Mouse (Mus musculus) MEL (cell line): ENCODE results near the gene Cbl. TPM values are rescaled to one million over a fixed set of nuclear protein-coding genes. Genes with fewer than 3 reads are reported as not detected.

Experiments used
- DNase-seq: peaks from one replicate; pipeline ENCODE4 v3.0.0; 2011; ENCODE audit warnings: low read depth, low spot score
- H3K27ac ChIP-seq: 2 replicates; pipeline ENCODE4 v1.5.1; 2012; ENCODE audit warnings: low read depth, mild to moderate bottlenecking, control low read depth, low read length, moderate library complexity; ENCODE audit not compliant: control insufficient read depth
- H3K27me3 ChIP-seq, 2 experiments: fragments of 150-350 bp in 1 of 2; sonication (generic) in 1 of 2; 2 replicates each; pipeline ENCODE4 v1.6.1; 2012; ENCODE audit warnings: low read length in 2 of 2, mild to moderate bottlenecking in 2 of 2, improper control_type of control experiment in 1 of 2, moderate library complexity in 1 of 2; ENCODE audit not compliant: insufficient read depth in 2 of 2, control insufficient read depth in 1 of 2
- H3K36me3 ChIP-seq, 2 experiments: 2 replicates each; pipeline ENCODE4 v1.6.1; 2012 to 2014; ENCODE audit warnings: low read length in 2 of 2, improper control_type of control experiment in 1 of 2, inconsistent platforms in 1 of 2, mild to moderate bottlenecking in 1 of 2; ENCODE audit not compliant: insufficient read depth in 2 of 2, control insufficient read depth in 1 of 2
- H3K4me1 ChIP-seq, 2 experiments: fragments of 150-350 bp in 1 of 2; sonication (generic) in 1 of 2; 2 replicates each; pipeline ENCODE4 v1.6.1; 2012; ENCODE audit warnings: low read length in 2 of 2, improper control_type of control experiment in 1 of 2, mild to moderate bottlenecking in 1 of 2; ENCODE audit not compliant: insufficient read depth in 2 of 2, control insufficient read depth in 1 of 2
- H3K4me3 ChIP-seq, 2 experiments: fragments of 150-350 bp in 1 of 2; sonication (generic) in 1 of 2; 2 replicates each; pipeline ENCODE4 v1.5.1; 2012; ENCODE audit warnings: low read depth in 2 of 2, low read length in 2 of 2, mild to moderate bottlenecking in 2 of 2, moderate library complexity in 2 of 2, control low read depth in 1 of 2, improper control_type of control experiment in 1 of 2; ENCODE audit not compliant: control insufficient read depth in 1 of 2, insufficient read depth in 1 of 2
- H3K79me2 ChIP-seq: 2 replicates; pipeline ENCODE4 v1.6.1; 2012; ENCODE audit warnings: mild to moderate bottlenecking, low read length, moderate library complexity; ENCODE audit not compliant: control insufficient read depth, poor library complexity, insufficient read depth
- H3K9ac ChIP-seq: 2 replicates; pipeline ENCODE4 v1.6.1; 2012; ENCODE audit warnings: low read depth, mild to moderate bottlenecking, control low read depth, low read length, moderate library complexity; ENCODE audit not compliant: control insufficient read depth, poor library complexity, severe bottlenecking
- H3K9me3 ChIP-seq: fragments of 150-350 bp; sonication (generic); replicated peaks from 2 replicates; pipeline ENCODE4 v1.6.1; 2012; ENCODE audit warnings: mild to moderate bottlenecking, low read length, improper control_type of control experiment, moderate library complexity; ENCODE audit not compliant: insufficient read depth
- BHLHE40 ChIP-seq: IDR thresholded peaks from 2 replicates; pipeline ENCODE4 v1.6.1; 2012; ENCODE audit warnings: low read depth, mild to moderate bottlenecking, inconsistent platforms, low read length, improper control_type of control experiment, borderline replicate concordance
- CHD1 ChIP-seq: IDR thresholded peaks from 2 replicates; pipeline ENCODE4 v1.6.1; 2012; ENCODE audit warnings: low read depth, mild to moderate bottlenecking, inconsistent platforms, low read length, improper control_type of control experiment
- CTCF ChIP-seq, 3 experiments: IDR thresholded peaks in 2 of 3; conservative IDR thresholded peaks in 1 of 3; 2 replicates each; pipeline ENCODE4 v1.5.1; 2011 to 2012; ENCODE audit warnings: low read length in 3 of 3, low read depth in 2 of 3, mild to moderate bottlenecking in 2 of 3, improper control_type of control experiment in 1 of 3, inconsistent platforms in 1 of 3, mixed read lengths in 1 of 3, moderate library complexity in 1 of 3; ENCODE audit not compliant: control insufficient read depth in 1 of 3, insufficient read depth in 1 of 3, poor library complexity in 1 of 3, severe bottlenecking in 1 of 3
- E2F4 ChIP-seq: IDR thresholded peaks from 2 replicates; pipeline ENCODE4 v1.6.1; 2011; ENCODE audit warnings: low read depth, low read length, improper control_type of control experiment, borderline replicate concordance
- GABPA ChIP-seq: IDR thresholded peaks from 2 replicates; pipeline ENCODE4 v1.6.1; 2012; ENCODE audit warnings: low read depth, mild to moderate bottlenecking, inconsistent platforms, low read length, improper control_type of control experiment, moderate library complexity
- GATA1 ChIP-seq: IDR thresholded peaks from 2 replicates; pipeline ENCODE4 v1.6.1; 2011; ENCODE audit warnings: low read depth, low read length, improper control_type of control experiment
- JUND ChIP-seq: IDR thresholded peaks from 2 replicates; pipeline ENCODE4 v1.6.1; 2011; ENCODE audit warnings: low read depth, mild to moderate bottlenecking, improper control_type of control experiment, low read length
- KAT2A ChIP-seq: conservative IDR thresholded peaks from 2 replicates; pipeline ENCODE4 v1.6.1; 2012; ENCODE audit warnings: low read depth, low read length, improper control_type of control experiment, inconsistent platforms
- MAX ChIP-seq: IDR thresholded peaks from 2 replicates; pipeline ENCODE4 v1.6.1; 2011; ENCODE audit warnings: low read length, improper control_type of control experiment
- MXI1 ChIP-seq: IDR thresholded peaks from 2 replicates; pipeline ENCODE4 v1.6.1; 2011; ENCODE audit warnings: mild to moderate bottlenecking, low read depth, low read length, improper control_type of control experiment
- NELFE ChIP-seq: IDR thresholded peaks from 2 replicates; pipeline ENCODE4 v1.6.1; 2011; ENCODE audit warnings: low read depth, low read length, improper control_type of control experiment
- NRF1 ChIP-seq: IDR thresholded peaks from 2 replicates; pipeline ENCODE4 v1.6.1; 2014; ENCODE audit warnings: low read depth, mild to moderate bottlenecking, inconsistent platforms, low read length, improper control_type of control experiment, moderate library complexity; ENCODE audit not compliant: poor library complexity, insufficient read depth, severe bottlenecking
- POLR2AphosphoS5 ChIP-seq: IDR thresholded peaks from 2 replicates; pipeline ENCODE4 v1.6.1; 2012; ENCODE audit warnings: low read depth, borderline replicate concordance, mild to moderate bottlenecking, inconsistent platforms, low read length, moderate library complexity, mixed read lengths
- RAD21 ChIP-seq: IDR thresholded peaks from 2 replicates; pipeline ENCODE4 v1.6.1; 2011; ENCODE audit warnings: mild to moderate bottlenecking, low read depth, low read length, improper control_type of control experiment
- RCOR1 ChIP-seq: IDR thresholded peaks from 2 replicates; pipeline ENCODE4 v1.6.1; 2012; ENCODE audit warnings: low read depth, mild to moderate bottlenecking, inconsistent platforms, low read length, improper control_type of control experiment
- SMC3 ChIP-seq: IDR thresholded peaks from 2 replicates; pipeline ENCODE4 v1.6.1; 2011; ENCODE audit warnings: low read depth, low read length, improper control_type of control experiment
- TAL1 ChIP-seq: IDR thresholded peaks from 2 replicates; pipeline ENCODE4 v1.6.1; 2012; ENCODE audit warnings: mild to moderate bottlenecking, inconsistent platforms, low read length, moderate library complexity, mixed read lengths
- TCF12 ChIP-seq: IDR thresholded peaks from 2 replicates; pipeline ENCODE4 v1.6.1; 2014; ENCODE audit warnings: low read depth, mild to moderate bottlenecking, inconsistent platforms, low read length, improper control_type of control experiment, moderate library complexity
- UBTF ChIP-seq: IDR thresholded peaks from 2 replicates; pipeline ENCODE4 v1.6.1; 2012; ENCODE audit warnings: low read depth, mild to moderate bottlenecking, inconsistent platforms, low read length, improper control_type of control experiment, moderate library complexity, borderline replicate concordance; ENCODE audit not compliant: insufficient read depth
- USF2 ChIP-seq, 2 experiments: IDR thresholded peaks; 2 replicates each; pipeline ENCODE4 v1.6.1; 2011 to 2012; ENCODE audit warnings: improper control_type of control experiment in 2 of 2, low read length in 2 of 2, borderline replicate concordance in 1 of 2, inconsistent platforms in 1 of 2, low read depth in 1 of 2, mild to moderate bottlenecking in 1 of 2; ENCODE audit not compliant: insufficient read depth in 1 of 2
- ZC3H11A ChIP-seq: IDR thresholded peaks from 2 replicates; pipeline ENCODE4 v1.6.1; 2012; ENCODE audit warnings: low read depth, mild to moderate bottlenecking, inconsistent platforms, low read length, improper control_type of control experiment
- ZNF384 ChIP-seq: IDR thresholded peaks from 2 replicates; pipeline ENCODE4 v1.6.1; 2012; ENCODE audit warnings: low read depth, mild to moderate bottlenecking, inconsistent platforms, low read length, improper control_type of control experiment
- polyA plus RNA-seq, 2 experiments: library from polyadenylated mRNA; stranded (reverse) in 1 of 2; unstranded in 1 of 2; fragments of >175 nt in 1 of 2; fragments of >200 nt in 1 of 2; gene quantifications; 2 replicates each; pipeline versions ENCODE4 v1.2.1 to v1.2.4; 2012; ENCODE audit warnings: low replicate concordance in 2 of 2, low read depth in 1 of 2; ENCODE audit not compliant: insufficient read length in 2 of 2, insufficient read depth in 1 of 2, missing spikeins in 1 of 2
- total RNA-seq: library from RNA; depleted of rRNA; stranded (reverse); fragments of 300-350 nt; gene quantifications from 2 replicates; pipeline ENCODE4 v1.2.3, GENCODE M21; 2012

The Cbl gene
- total and polyA plus RNA-seq, 3 experiments: 9.1 to 41.1 (median 36.8) TPM

- Histone ChIP-seq H3K9me3 (no peaks in the 10 kb centered on the region), H3K79me2 (peaks cover 4% of the 10 kb centered on the region; the same call in 1 of the 2 replicates), H3K36me3 (peaks cover 0 to 18% of the 10 kb centered on the region in 2 experiments; a peak in 2 of 4 replicates), H3K27ac (no peak overlapping the region), H3K9ac (no peak overlapping the region), H3K4me3 (no peak overlapping the region), H3K4me1 (peaks cover 2 to 5% of the 10 kb centered on the region in 2 experiments; a peak in 2 of 4 replicates), H3K27me3 (no peaks in the 10 kb centered on the region)
- peak; percentile 71 for DNase-seq
- TF ChIP-seq CTCF (IDR thresholded peaks at IDR 0.05 in 2 of 3, conservative IDR thresholded peaks at IDR 0.05 in 1 of 3; ENCODE audit: control insufficient read depth in 1 of 3, insufficient read depth in 1 of 3, low read depth in 2 of 3, low read length in 3 of 3, poor library complexity in 1 of 3, severe bottlenecking in 1 of 3) (peak; percentile 42 to 61 (median 53)), RAD21 (peak; percentile 51), POLR2AphosphoS5 (no peak), KAT2A (no peak), MAX (no peak), UBTF (no peak), TAL1 (no peak), SMC3 (peak; percentile 67), NELFE (no peak), CHD1 (no peak), ZC3H11A (no peak)
These were observed 51.6 kb downstream of the Cbl start for GRCm38 (mm10) chr9:44182260-44182659.

GRCm38 (mm10) chr9:44181537-44181936, 52.3 kb downstream of the Cbl start:
- TF ChIP-seq GATA1 (0 out of 2 replicates have a peak, but pooled peaks have one; percentile 27), MXI1 (no peak)
- Histone ChIP-seq H3K9me3 (no peaks in the 10 kb centered on the region), H3K36me3 (peaks cover 0 to 18% of the 10 kb centered on the region in 2 experiments; a peak in 2 of 4 replicates)

GRCm38 (mm10) chr9:44178811-44179210, 55.0 kb downstream of the Cbl start:
- peaks cover 2 to 5% of the 10 kb centered on the region in 2 experiments; a peak in 2 of 4 replicates for H3K4me1 ChIP-seq
- no peak overlapping the region for H3K4me3 ChIP-seq
- H3K9ac ChIP-seq: no peak overlapping the region
- H3K9me3 ChIP-seq: no peaks in the 10 kb centered on the region
- H3K79me2 ChIP-seq: peaks cover 4% of the 10 kb centered on the region; the same call in 1 of the 2 replicates
- no peaks in the 10 kb centered on the region for H3K27me3 ChIP-seq
- TF ChIP-seq KAT2A (no peak), CTCF (IDR thresholded peaks at IDR 0.05 in 2 of 3, conservative IDR thresholded peaks at IDR 0.05 in 1 of 3; ENCODE audit: control insufficient read depth in 1 of 3, insufficient read depth in 1 of 3, low read depth in 2 of 3, low read length in 3 of 3, poor library complexity in 1 of 3, severe bottlenecking in 1 of 3) (no peak), SMC3 (no peak), ZC3H11A (no peak), RCOR1 (no peak), ZNF384 (no peak), NRF1 (no peak), TCF12 (no peak), USF2 (IDR thresholded peaks at IDR 0.05; ENCODE audit: borderline replicate concordance in 1 of 2, insufficient read depth in 1 of 2, low read depth in 1 of 2, low read length in 2 of 2) (no peak), BHLHE40 (no peak), UBTF (no peak), JUND (no peak), GABPA (no peak), CHD1 (no peak), E2F4 (no peak)
- TF ChIP-seq, all 39 proteins: peak for 0
- H3K27ac ChIP-seq: no peak overlapping the region
- peaks cover 2 to 18% of the 10 kb centered on the region in 2 experiments; a peak in 3 of 4 replicates for H3K36me3 ChIP-seq
- no peak for DNase-seq

More at GRCm38 (mm10) chr9:44181537-44181936, 52.3 kb downstream of the Cbl start:
- Histone ChIP-seq H3K79me2 (peaks cover 2% of the 10 kb centered on the region; the same call in 1 of the 2 replicates), H3K4me3 (no peak overlapping the region), H3K27me3 (no peaks in the 10 kb centered on the region), H3K27ac (no peak overlapping the region), H3K9ac (no peak overlapping the region), H3K4me1 (peaks cover 2 to 5% of the 10 kb centered on the region in 2 experiments; a peak in 2 of 4 replicates)
- DNase-seq: peak; percentile 45
